Mouse (Mus musculus) limb, embryonic 12.5 days (tissue): ENCODE data around the gene Lsmem1. TPM values are rescaled to one million over a fixed set of nuclear protein-coding genes. Genes with fewer than 3 reads are reported as not detected.
"Not testable (repeated sequence)": the region's sequence is repeated elsewhere in the genome, so short reads cannot be mapped to it uniquely, and the experiment has no call there.

ENCODE experiments used
- ATAC-seq: fragments of 200-750 bp; cut with Nextera tagmentation; 2 replicates; pipeline ENCODE4 v1.8.0; 2017; ENCODE audit warnings: low read depth, moderate TSS enrichment; ENCODE audit not compliant: insufficient number of reproducible peaks, insufficient read depth, low FRiP score, low TSS enrichment
- H3K27ac ChIP-seq: fragments of 300-500 bp; sonication (generic); 2 replicates; pipeline ENCODE4 v1.5.1; 2016; ENCODE audit warnings: mild to moderate bottlenecking, moderate library complexity
- H3K27me3 ChIP-seq: fragments of 300-500 bp; sonication (generic); 2 replicates; pipeline ENCODE4 v1.6.1; 2016; ENCODE audit warnings: mild to moderate bottlenecking, moderate library complexity
- H3K36me3 ChIP-seq: fragments of 300-500 bp; sonication (generic); 2 replicates; pipeline ENCODE4 v1.6.1; 2016; ENCODE audit warnings: mild to moderate bottlenecking, moderate library complexity
- H3K4me1 ChIP-seq: fragments of 300-500 bp; sonication (generic); replicated peaks from 2 replicates; pipeline ENCODE4 v1.6.1; 2016
- H3K4me2 ChIP-seq: fragments of 300-500 bp; sonication (generic); 2 replicates; pipeline ENCODE4 v1.6.1; 2016; ENCODE audit warnings: mild to moderate bottlenecking, moderate library complexity
- H3K4me3 ChIP-seq: fragments of 300-500 bp; sonication (generic); replicated peaks from 2 replicates; pipeline ENCODE4 v1.5.1; 2016; ENCODE audit warnings: mild to moderate bottlenecking
- H3K9ac ChIP-seq: fragments of 300-500 bp; sonication (generic); replicated peaks from 2 replicates; pipeline ENCODE4 v1.6.1; 2016; ENCODE audit warnings: mild to moderate bottlenecking, moderate library complexity
- H3K9me3 ChIP-seq: fragments of 300-500 bp; sonication (generic); 2 replicates; pipeline ENCODE4 v1.6.1; 2016; ENCODE audit warnings: mild to moderate bottlenecking, moderate library complexity
- WGBS: fragments of 180-500 bp; shearing (Covaris S2); methylation state at CpG from one replicate; pipeline ENCODE4 v1.1.7; 2016; 5-methylcytosine and 5-hydroxymethylcytosine counted together
- polyA plus RNA-seq: library from polyadenylated mRNA; unstranded; fragments of >200 nt; fragmentation: Nextera tagmentation; extraction: Ambion mirVana; gene quantifications from 2 replicates; pipeline ENCODE4 v1.2.1, GENCODE M21; 2016

Gene Lsmem1
- polyA plus RNA-seq, 1 experiment from 2014 or later = 0.19 TPM

DNA sequence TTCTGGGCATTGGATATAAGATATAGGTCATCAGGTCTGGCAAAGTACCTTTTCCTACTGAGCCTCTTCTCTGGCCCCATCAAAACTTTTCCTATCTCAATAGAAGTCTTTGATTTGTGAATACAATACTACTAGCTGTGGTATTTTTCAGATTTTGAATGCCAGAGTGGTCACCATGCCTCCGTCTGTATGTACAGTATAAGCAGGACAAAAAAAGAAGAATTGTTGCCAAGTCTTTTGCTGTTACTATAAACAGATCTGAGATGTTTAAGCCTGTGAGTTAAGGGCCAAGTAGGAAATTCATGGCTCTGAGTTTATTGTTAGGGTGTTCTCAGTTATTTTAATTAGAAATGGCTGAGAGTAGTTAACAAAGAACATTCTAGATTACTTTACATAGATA is 24.1 kb downstream of the Lsmem1 start:
- 73% methylated on average over 1 of the region's 1 CpGs for WGBS

DNA sequence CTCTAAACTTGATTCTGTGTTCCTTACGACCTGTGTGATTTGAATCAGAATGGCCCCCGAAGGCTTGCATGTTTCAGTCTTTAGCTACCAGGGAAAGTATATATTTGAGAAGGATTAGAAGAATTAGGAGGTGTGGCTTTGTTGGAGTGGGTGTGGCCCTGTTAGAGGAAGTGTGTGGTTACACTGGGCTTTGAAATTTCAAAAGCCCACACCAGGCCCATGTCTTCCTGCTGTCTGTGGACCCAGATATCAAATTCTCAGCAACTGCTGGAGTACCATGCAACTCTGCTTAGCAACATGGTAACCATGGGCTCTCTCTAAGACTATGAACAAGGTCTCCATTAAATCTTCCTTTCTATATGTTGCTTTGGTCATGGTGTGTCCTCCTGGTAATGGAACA is 27.7 kb downstream of the Lsmem1 start:
- no peak for ATAC-seq
- 92% methylated on average over 2 of the region's 2 CpGs for WGBS
- Histone ChIP-seq H3K27me3 (no peaks in the 10 kb centered on the region), H3K36me3 (no peaks in the 10 kb centered on the region), H3K4me3 (no peak overlapping the region), H3K4me1 (no peaks in the 10 kb centered on the region), H3K9me3 (no peaks in the 10 kb centered on the region), H3K27ac (no peak overlapping the region), H3K4me2 (no peak overlapping the region), H3K9ac (no peak overlapping the region)

More for the DNA sequence above, 24.1 kb downstream of the Lsmem1 start:
- not testable (repeated sequence) for H3K4me1 ChIP-seq, H3K27me3 ChIP-seq, H3K36me3 ChIP-seq, H3K9me3 ChIP-seq, H3K9ac ChIP-seq, ATAC-seq, H3K27ac ChIP-seq, H3K4me3 ChIP-seq, H3K4me2 ChIP-seq

DNA sequence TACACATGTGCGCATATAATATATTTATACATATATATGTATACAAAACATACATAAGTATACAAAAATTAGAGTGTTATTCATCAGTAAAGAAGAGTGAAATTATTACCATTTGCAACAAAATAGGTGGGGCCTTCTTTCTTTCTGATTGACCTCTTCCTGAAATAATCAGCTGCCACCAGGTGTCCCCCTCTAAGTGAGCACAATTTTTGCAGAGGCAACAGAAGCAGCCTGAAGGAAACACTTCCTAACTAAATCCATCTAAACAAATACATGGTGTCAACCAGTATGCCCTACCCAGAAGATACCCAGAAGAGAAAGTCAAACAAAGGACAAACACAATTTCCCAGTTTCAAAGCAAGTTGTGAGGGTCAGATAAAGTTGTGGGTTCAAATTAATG is 29.6 kb downstream of the Lsmem1 start:
- 95% methylated on average over 1 of the region's 1 CpGs for WGBS
- ATAC-seq = no peak
- H3K9ac ChIP-seq = no peak overlapping the region
- no peaks in the 10 kb centered on the region for H3K27me3 ChIP-seq
- H3K9me3 ChIP-seq = no peaks in the 10 kb centered on the region
- H3K4me1 ChIP-seq = no peaks in the 10 kb centered on the region
- H3K27ac ChIP-seq = no peak overlapping the region
- no peak overlapping the region for H3K4me3 ChIP-seq
- no peaks in the 10 kb centered on the region for H3K36me3 ChIP-seq
- no peak overlapping the region for H3K4me2 ChIP-seq

DNA sequence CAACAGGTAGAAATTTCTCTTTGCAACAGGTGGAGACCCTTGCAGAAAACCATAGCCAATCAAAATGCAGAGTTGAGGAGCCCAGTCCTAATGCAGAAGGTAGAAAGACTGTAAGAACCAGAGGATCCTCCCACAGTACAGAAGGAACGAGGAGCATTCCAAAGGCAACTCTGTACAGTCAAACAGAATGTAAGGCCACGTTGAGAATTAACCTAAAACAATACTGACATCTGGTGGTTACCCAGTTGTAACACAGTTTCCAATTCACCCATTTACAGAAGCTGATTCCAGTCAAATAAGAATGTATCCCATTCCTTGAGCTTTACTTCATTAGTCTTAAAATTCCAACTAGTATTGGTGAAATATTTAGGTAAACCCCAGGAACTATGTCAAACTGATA is 34.7 kb downstream of the Lsmem1 start:
- Histone ChIP-seq H3K4me1 (no peaks in the 10 kb centered on the region), H3K4me2 (no peak overlapping the region), H3K9ac (no peak overlapping the region), H3K27ac (no peak overlapping the region), H3K36me3 (no peaks in the 10 kb centered on the region), H3K4me3 (no peak overlapping the region), H3K9me3 (no peaks in the 10 kb centered on the region), H3K27me3 (no peaks in the 10 kb centered on the region)
- ATAC-seq = no peak
- WGBS = 11% methylated on average over 2 of the region's 2 CpGs

DNA sequence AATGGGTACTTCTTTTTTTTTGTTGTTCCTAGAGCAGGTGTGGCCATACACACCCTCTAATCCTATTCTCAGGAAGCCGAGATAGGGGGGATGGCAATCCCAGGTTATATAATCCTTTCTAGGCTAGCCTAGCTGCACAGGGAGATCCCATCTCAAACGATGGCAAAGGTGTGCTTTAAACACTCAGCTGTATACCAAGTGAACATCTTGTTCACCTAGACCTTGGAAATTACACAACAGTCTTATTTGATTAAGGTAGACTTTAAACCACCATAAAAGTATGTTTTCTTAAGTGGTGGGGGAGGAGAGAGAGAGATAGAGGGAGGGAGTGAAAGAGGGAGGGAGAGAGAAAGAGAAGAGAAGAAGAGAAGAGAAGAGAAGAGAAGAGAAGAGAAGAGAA is 38.5 kb downstream of the Lsmem1 start:
- Histone ChIP-seq H3K4me3 (no peak overlapping the region), H3K4me2 (no peak overlapping the region), H3K4me1 (no peaks in the 10 kb centered on the region), H3K27ac (no peak overlapping the region), H3K9ac (no peak overlapping the region), H3K36me3 (no peaks in the 10 kb centered on the region), H3K27me3 (no peaks in the 10 kb centered on the region), H3K9me3 (no peaks in the 10 kb centered on the region)
- WGBS = 72% methylated on average over 2 of the region's 2 CpGs
- no peak for ATAC-seq

DNA sequence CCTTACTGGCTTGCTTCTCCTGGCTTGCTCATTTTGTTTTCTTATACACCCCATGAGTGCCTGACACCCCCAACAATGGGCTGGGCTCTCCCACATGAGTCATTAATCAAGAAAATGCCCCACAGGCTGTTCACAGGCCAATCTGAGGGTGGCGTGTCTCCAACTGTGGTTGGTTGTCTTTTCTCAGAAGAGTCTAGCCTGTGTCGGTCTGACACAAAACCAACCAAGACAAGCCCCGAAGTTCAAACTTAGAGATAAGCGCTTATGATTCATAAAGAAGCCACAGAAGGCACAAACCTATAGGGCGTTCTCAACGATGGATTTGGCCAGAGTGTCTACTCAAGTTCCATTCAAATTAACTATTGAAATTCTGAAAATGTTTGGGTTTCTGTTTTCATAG is 45.1 kb downstream of the Lsmem1 start:
- no peaks in the 10 kb centered on the region for H3K4me1 ChIP-seq
- ATAC-seq = no peak

DNA sequence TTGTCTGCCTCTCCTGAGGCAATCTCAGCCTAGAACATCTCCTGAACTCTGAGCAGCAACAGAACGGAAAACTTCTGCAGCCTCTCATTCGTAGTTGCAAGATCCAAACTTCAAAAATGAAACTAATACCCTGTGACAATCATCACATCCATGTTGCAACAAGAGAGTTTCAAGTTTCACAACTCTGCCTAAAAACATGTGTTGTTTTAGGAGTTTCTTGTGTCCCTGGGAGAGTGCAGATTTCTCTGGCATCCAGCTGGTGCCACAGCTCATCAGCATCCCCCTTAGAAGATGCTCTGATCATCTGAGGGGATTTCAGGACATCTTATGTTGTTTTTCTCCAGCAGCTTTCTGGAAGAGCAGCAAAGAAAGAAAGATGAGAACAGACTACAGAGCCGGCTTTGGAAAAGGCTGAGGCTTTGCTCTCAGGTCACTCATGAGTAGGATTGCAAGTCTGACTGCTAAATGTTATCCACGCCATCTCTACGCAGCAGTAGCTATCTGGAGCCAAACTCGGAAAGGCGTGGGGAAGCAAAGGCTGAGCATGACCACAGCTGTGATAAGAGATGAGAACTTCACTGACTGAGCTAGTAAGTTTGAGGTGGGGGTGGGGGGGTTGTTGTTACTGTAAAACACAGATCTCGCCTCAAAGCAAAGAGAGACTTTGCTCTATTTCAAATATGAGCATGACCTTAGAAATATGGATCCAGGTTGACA is 46.8 kb downstream of the Lsmem1 start:
- H3K36me3 ChIP-seq = no peaks in the 10 kb centered on the region
- H3K27me3 ChIP-seq = no peaks in the 10 kb centered on the region
- H3K27ac ChIP-seq = no peak overlapping the region
- no peak for ATAC-seq
- H3K4me2 ChIP-seq = no peak overlapping the region
- H3K4me1 ChIP-seq = no peaks in the 10 kb centered on the region
- no peak overlapping the region for H3K9ac ChIP-seq
- H3K9me3 ChIP-seq = no peaks in the 10 kb centered on the region
- H3K4me3 ChIP-seq = no peak overlapping the region
- WGBS = 79% methylated on average over 8 of the region's 8 CpGs

More for the DNA sequence above, 45.1 kb downstream of the Lsmem1 start:
- Histone ChIP-seq H3K36me3 (no peaks in the 10 kb centered on the region), H3K9me3 (no peaks in the 10 kb centered on the region), H3K9ac (no peak overlapping the region), H3K27ac (no peak overlapping the region), H3K27me3 (no peaks in the 10 kb centered on the region), H3K4me3 (no peak overlapping the region), H3K4me2 (no peak overlapping the region)
- WGBS = 94% methylated on average over 6 of the region's 6 CpGs

DNA sequence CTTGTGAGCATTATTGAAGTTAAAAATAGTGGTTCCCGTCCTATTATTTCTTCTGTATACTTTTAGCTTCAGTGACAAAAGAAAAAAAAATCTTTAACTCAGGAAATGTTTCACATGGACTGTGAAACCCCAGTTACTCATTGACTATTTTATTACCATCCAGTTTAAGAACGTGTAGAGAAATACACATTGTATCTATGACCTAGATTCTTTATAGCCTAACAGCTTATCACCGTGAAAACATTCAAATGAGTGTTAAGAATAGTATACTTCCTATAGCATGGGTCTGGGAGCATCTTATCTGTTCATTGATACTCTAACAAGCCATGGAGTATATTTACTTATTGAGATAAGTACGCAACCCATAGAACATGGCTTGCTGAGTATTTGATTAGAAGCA is 52.0 kb downstream of the Lsmem1 start:
- Histone ChIP-seq H3K9ac (no peak overlapping the region), H3K4me1 (no peaks in the 10 kb centered on the region), H3K36me3 (no peaks in the 10 kb centered on the region), H3K4me3 (no peak overlapping the region), H3K4me2 (no peak overlapping the region), H3K27me3 (no peaks in the 10 kb centered on the region), H3K9me3 (no peaks in the 10 kb centered on the region), H3K27ac (no peak overlapping the region)
- 81% methylated on average over 4 of the region's 4 CpGs for WGBS
- ATAC-seq = no peak

DNA sequence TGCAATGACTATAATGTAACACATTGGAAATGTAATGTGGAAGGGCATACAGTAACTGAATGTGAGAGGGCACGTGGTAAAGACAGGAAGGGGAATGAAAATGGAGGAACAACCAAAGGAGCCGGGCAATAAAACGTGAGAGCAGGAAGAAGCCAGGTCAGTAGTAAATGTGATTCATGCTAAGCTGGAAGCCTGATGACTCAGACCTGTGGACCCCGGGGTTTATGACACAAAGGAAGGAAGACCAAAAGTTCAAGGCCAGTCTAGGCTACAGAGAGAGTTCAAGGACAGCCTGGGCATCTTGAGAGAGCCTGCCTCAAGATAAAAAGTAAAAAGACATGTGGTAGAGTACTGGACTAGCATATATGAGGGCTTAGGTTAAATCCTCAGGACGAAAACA is 52.8 kb downstream of the Lsmem1 start:
- no peak for ATAC-seq

DNA sequence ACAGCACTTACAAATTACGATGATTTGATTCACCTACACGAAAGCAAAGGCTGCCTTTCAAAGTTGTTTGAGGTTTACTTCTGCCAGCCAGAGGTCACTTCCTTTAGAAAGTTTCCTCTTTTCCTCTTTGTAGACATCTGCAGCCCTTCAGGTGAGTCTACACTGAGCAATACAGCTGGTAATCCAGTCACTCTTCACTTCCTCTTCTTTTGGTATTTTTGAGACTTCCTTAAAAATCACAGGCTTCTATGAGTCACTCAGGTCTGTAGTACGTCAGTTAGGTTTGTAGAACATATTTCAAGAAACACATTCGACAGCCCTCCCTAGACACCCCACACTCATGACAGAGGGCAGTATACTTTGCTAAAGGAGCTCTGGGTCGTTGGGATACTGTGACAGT is 58.6 kb downstream of the Lsmem1 start:
- H3K9ac ChIP-seq = no peak overlapping the region
- no peak overlapping the region for H3K4me2 ChIP-seq
- H3K4me3 ChIP-seq = no peak overlapping the region
- peaks cover 4% of the 10 kb centered on the region; the same call in 1 of the 2 replicates for H3K9me3 ChIP-seq
- WGBS = 72% methylated on average over 5 of the region's 5 CpGs
- no peak overlapping the region for H3K27ac ChIP-seq
- no peaks in the 10 kb centered on the region for H3K27me3 ChIP-seq
- ATAC-seq = no peak
- no peaks in the 10 kb centered on the region for H3K36me3 ChIP-seq
- H3K4me1 ChIP-seq = no peaks in the 10 kb centered on the region

More for the DNA sequence above, 52.8 kb downstream of the Lsmem1 start:
- no peak overlapping the region for H3K9ac ChIP-seq
- 64% methylated on average over 5 of the region's 5 CpGs for WGBS
- no peaks in the 10 kb centered on the region for H3K36me3 ChIP-seq
- H3K27me3 ChIP-seq = no peaks in the 10 kb centered on the region
- H3K4me2 ChIP-seq = no peak overlapping the region
- no peak overlapping the region for H3K27ac ChIP-seq
- H3K4me1 ChIP-seq = no peaks in the 10 kb centered on the region
- no peak overlapping the region for H3K4me3 ChIP-seq
- H3K9me3 ChIP-seq = no peaks in the 10 kb centered on the region

DNA sequence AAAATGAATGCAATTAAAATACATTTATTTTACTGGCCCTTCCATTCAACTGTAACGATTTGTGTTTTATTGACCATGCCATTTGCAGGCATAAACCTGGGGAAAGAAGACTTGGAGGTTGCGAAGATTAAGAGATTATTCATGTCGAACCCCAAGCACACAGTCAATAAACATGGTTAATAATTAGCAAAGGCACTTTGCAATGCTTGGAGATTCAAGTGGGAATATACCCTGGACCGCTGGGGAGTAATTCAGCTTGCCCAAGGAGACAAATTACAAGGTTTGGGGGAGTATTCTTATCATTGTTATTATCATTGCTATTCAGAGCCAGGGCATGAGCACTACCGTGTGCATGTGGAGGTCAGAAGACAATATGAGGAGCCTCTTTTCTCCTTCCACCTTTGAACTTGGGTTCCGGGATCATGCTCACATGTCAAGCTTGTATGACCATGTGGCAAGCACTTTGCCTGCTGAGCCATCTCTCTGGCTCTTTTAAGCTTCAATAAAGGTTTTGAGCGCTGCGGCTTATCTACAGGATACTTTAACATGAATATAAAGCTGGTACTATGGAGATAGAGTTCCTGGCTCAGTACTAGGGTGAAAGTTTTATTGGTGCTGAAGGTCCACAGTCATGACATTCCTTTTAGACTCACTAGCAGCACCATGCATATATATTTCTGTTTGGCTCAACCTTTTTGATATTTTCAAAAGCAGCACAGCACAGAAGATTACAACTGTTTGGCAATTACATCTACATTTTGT is 59.6 kb downstream of the Lsmem1 start:
- WGBS = 85% methylated on average over 8 of the region's 8 CpGs
- Histone ChIP-seq H3K4me2 (no peak overlapping the region), H3K4me3 (no peak overlapping the region), H3K9me3 (peaks cover 4% of the 10 kb centered on the region; the same call in 1 of the 2 replicates), H3K9ac (no peak overlapping the region), H3K4me1 (no peaks in the 10 kb centered on the region), H3K27ac (no peak overlapping the region), H3K36me3 (no peaks in the 10 kb centered on the region), H3K27me3 (peaks cover under 1% of the 10 kb centered on the region; the same call in 1 of the 2 replicates)
- no peak for ATAC-seq
